Mouse (Mus musculus): Measurements from ENCODE around the gene Atp6v1fnb. TPM values are rescaled to one million over a fixed set of nuclear protein-coding genes. Genes with fewer than 3 reads are reported as not detected.

The Atp6v1fnb gene
- polyA plus RNA-seq, 1 experiment from 2014 or later = not detected

Other genes starting within 250 kb of the Atp6v1fnb start
- gene Hilpda, start 198.9 kb upstream of the Atp6v1fnb start, polyA plus RNA-seq (2015; fragmentation: Nextera tagmentation; extraction: Ambion mirVana) = 38.3 and 40.7 TPM in 2 replicates
- 0.43 and 0.70 TPM in 2 replicates for gene Fam71f2, start 191.8 kb upstream of the Atp6v1fnb start, polyA plus RNA-seq (2015; fragmentation: Nextera tagmentation; extraction: Ambion mirVana)
- gene Fam71f1, start 152.3 kb upstream of the Atp6v1fnb start, polyA plus RNA-seq (2015; fragmentation: Nextera tagmentation; extraction: Ambion mirVana) = 0.28 TPM in 1 of 2 replicates, not detected in the other
- gene Calu, start 123.4 kb upstream of the Atp6v1fnb start, polyA plus RNA-seq (2015; fragmentation: Nextera tagmentation; extraction: Ambion mirVana) = 457 and 464 TPM in 2 replicates
- gene Opn1sw, start 83.0 kb upstream of the Atp6v1fnb start, polyA plus RNA-seq (2015; fragmentation: Nextera tagmentation; extraction: Ambion mirVana) = 0.85 and 1.2 TPM in 2 replicates
- gene Ccdc136, start 75.1 kb upstream of the Atp6v1fnb start, polyA plus RNA-seq (2015; fragmentation: Nextera tagmentation; extraction: Ambion mirVana) = 23.6 and 24.0 TPM in 2 replicates
- 24.0 and 28.7 TPM in 2 replicates for gene Flnc, start 38.2 kb upstream of the Atp6v1fnb start, polyA plus RNA-seq (2015; fragmentation: Nextera tagmentation; extraction: Ambion mirVana)
- 243 and 252 TPM in 2 replicates for gene Atp6v1f, start 3.7 kb upstream of the Atp6v1fnb start, polyA plus RNA-seq (2015; fragmentation: Nextera tagmentation; extraction: Ambion mirVana)
- 26.2 and 28.3 TPM in 2 replicates for gene Kcp, start 36.5 kb downstream of the Atp6v1fnb start, polyA plus RNA-seq (2015; fragmentation: Nextera tagmentation; extraction: Ambion mirVana)
- 6.8 and 8.2 TPM in 2 replicates for gene Irf5, start 55.2 kb downstream of the Atp6v1fnb start, polyA plus RNA-seq (2015; fragmentation: Nextera tagmentation; extraction: Ambion mirVana)
- gene Tnpo3, start 138.4 kb downstream of the Atp6v1fnb start, polyA plus RNA-seq (2015; fragmentation: Nextera tagmentation; extraction: Ambion mirVana) = 74.2 and 85.2 TPM in 2 replicates
- gene Tspan33, start 222.8 kb downstream of the Atp6v1fnb start, polyA plus RNA-seq (2015; fragmentation: Nextera tagmentation; extraction: Ambion mirVana) = 8.0 and 8.1 TPM in 2 replicates

Measured in embryonic facial prominence, embryonic 15.5 days (tissue).